Mouse (Mus musculus): ENCODE data around the gene Tango2. TPM values are rescaled to one million over a fixed set of nuclear protein-coding genes. Genes with fewer than 3 reads are reported as not detected.

The Tango2 gene
- polyA plus RNA-seq, 1 experiment from 2014 or later, result 22.5 TPM

GRCm38 (mm10) chr16:18288581-18289061 lies 59.3 kb downstream of the Tango2 start:
- H3K9me3 ChIP-seq, result no peaks in the 10 kb centered on the region
- peak overlapping the region; percentile 71 for H3K4me3 ChIP-seq
- H3K4me1 ChIP-seq, result peaks cover 19% of the 10 kb centered on the region
- peak overlapping the region; percentile 91 for H3K27ac ChIP-seq
- peaks cover 19% of the 10 kb centered on the region for H3K36me3 ChIP-seq
- under 1% methylated on average over 31 of the region's 31 CpGs for WGBS
- H3K27me3 ChIP-seq, result no peaks in the 10 kb centered on the region
- peak overlapping the region; percentile 94 for H3K9ac ChIP-seq
- peak; percentile 86 for ATAC-seq (ENCODE audit: insufficient number of reproducible peaks, insufficient read depth, low FRiP score, low TSS enrichment)
- H3K4me2 ChIP-seq (replicated peaks), result peak overlapping the region; percentile 95

GRCm38 (mm10) chr16:18288166-18288565 lies 59.7 kb downstream of the Tango2 start:
- H3K4me2 ChIP-seq (replicated peaks), result peak overlapping the region; percentile 95
- H3K36me3 ChIP-seq, result peaks cover 23% of the 10 kb centered on the region
- H3K4me3 ChIP-seq, result peak overlapping the region; percentile 71
- H3K27ac ChIP-seq, result peak overlapping the region; percentile 91
- H3K9me3 ChIP-seq, result no peaks in the 10 kb centered on the region
- 3% methylated on average over 4 of the region's 4 CpGs for WGBS
- ATAC-seq (ENCODE audit: insufficient number of reproducible peaks, insufficient read depth, low FRiP score, low TSS enrichment), result no peak
- H3K9ac ChIP-seq, result peak overlapping the region; percentile 94
- peaks cover 19% of the 10 kb centered on the region for H3K4me1 ChIP-seq
- H3K27me3 ChIP-seq, result no peaks in the 10 kb centered on the region

GRCm38 (mm10) chr16:18275166-18275565 lies 72.7 kb downstream of the Tango2 start:
- Histone ChIP-seq H3K36me3 (peaks cover 90% of the 10 kb centered on the region), H3K9ac (no peak overlapping the region), H3K4me3 (no peak overlapping the region), H3K27ac (no peak overlapping the region), H3K4me2 (replicated peaks) (no peak overlapping the region), H3K4me1 (no peaks in the 10 kb centered on the region), H3K27me3 (no peaks in the 10 kb centered on the region), H3K9me3 (no peaks in the 10 kb centered on the region)
- no peak for ATAC-seq (ENCODE audit: insufficient number of reproducible peaks, insufficient read depth, low FRiP score, low TSS enrichment)
- WGBS, result 81% methylated on average over 2 of the region's 2 CpGs

GRCm38 (mm10) chr16:18268182-18268581 lies 79.7 kb downstream of the Tango2 start:
- ATAC-seq (ENCODE audit: insufficient number of reproducible peaks, insufficient read depth, low FRiP score, low TSS enrichment), result no peak
- Histone ChIP-seq H3K4me1 (no peaks in the 10 kb centered on the region), H3K9me3 (no peaks in the 10 kb centered on the region), H3K27me3 (no peaks in the 10 kb centered on the region), H3K27ac (no peak overlapping the region), H3K4me3 (no peak overlapping the region), H3K4me2 (replicated peaks) (no peak overlapping the region), H3K9ac (no peak overlapping the region), H3K36me3 (peaks cover 84% of the 10 kb centered on the region)
- 94% methylated on average over 5 of the region's 5 CpGs for WGBS

GRCm38 (mm10) chr16:18265024-18265423 lies 82.9 kb downstream of the Tango2 start:
- WGBS, result 95% methylated on average over 2 of the region's 2 CpGs
- Histone ChIP-seq H3K36me3 (peaks cover 81% of the 10 kb centered on the region), H3K27me3 (no peaks in the 10 kb centered on the region), H3K9me3 (no peaks in the 10 kb centered on the region), H3K4me1 (no peaks in the 10 kb centered on the region), H3K27ac (no peak overlapping the region), H3K9ac (no peak overlapping the region), H3K4me3 (no peak overlapping the region), H3K4me2 (replicated peaks) (no peak overlapping the region)
- ATAC-seq (ENCODE audit: insufficient number of reproducible peaks, insufficient read depth, low FRiP score, low TSS enrichment), result no peak

GRCm38 (mm10) chr16:18258221-18258620 lies 89.7 kb downstream of the Tango2 start, which contains the start of gene Gm49776:
TSS of gene Gm49776 (minus strand) at chr16:18258321.
- Histone ChIP-seq H3K9me3 (no peaks in the 10 kb centered on the region), H3K27ac (no peak within 1 kb of the TSS), H3K4me3 (no peak within 1 kb of the TSS), H3K4me2 (replicated peaks) (no peak within 1 kb of the TSS), H3K9ac (no peak within 1 kb of the TSS), H3K4me1 (no peaks in the 10 kb centered on the region), H3K36me3 (peaks cover 90% of the 10 kb centered on the region), H3K27me3 (no peaks in the 10 kb centered on the region)
- WGBS, result 93% methylated on average over 2 of the region's 2 CpGs
- ATAC-seq (ENCODE audit: insufficient number of reproducible peaks, insufficient read depth, low FRiP score, low TSS enrichment), result no peak

- WGBS, result 93% methylated on average over 1 of the region's 1 CpGs
- no peaks in the 10 kb centered on the region for H3K27me3 ChIP-seq
- no peak for ATAC-seq (ENCODE audit: insufficient number of reproducible peaks, insufficient read depth, low FRiP score, low TSS enrichment)
- peaks cover 80% of the 10 kb centered on the region for H3K36me3 ChIP-seq
- H3K4me2 ChIP-seq (replicated peaks), result no peak overlapping the region
- no peak overlapping the region for H3K4me3 ChIP-seq
- no peak overlapping the region for H3K9ac ChIP-seq
- H3K4me1 ChIP-seq, result peaks cover 21% of the 10 kb centered on the region
- H3K9me3 ChIP-seq, result no peaks in the 10 kb centered on the region
- H3K27ac ChIP-seq, result no peak overlapping the region
Observed at GRCm38 (mm10) chr16:18253866-18254265, 94.0 kb downstream of the Tango2 start.

- H3K27me3 ChIP-seq, result no peaks in the 10 kb centered on the region
- no peak overlapping the region for H3K4me2 ChIP-seq (replicated peaks)
- H3K36me3 ChIP-seq, result peaks cover 71% of the 10 kb centered on the region
- peaks cover 21% of the 10 kb centered on the region for H3K4me1 ChIP-seq
- no peaks in the 10 kb centered on the region for H3K9me3 ChIP-seq
- H3K9ac ChIP-seq, result peak overlapping the region; percentile 2; the same call in 1 of the 2 replicates
- ATAC-seq (ENCODE audit: insufficient number of reproducible peaks, insufficient read depth, low FRiP score, low TSS enrichment), result no peak
- no peak overlapping the region for H3K4me3 ChIP-seq
- no peak overlapping the region for H3K27ac ChIP-seq
- 85% methylated on average over 6 of the region's 6 CpGs for WGBS
Observed at GRCm38 (mm10) chr16:18252736-18253135, 95.2 kb downstream of the Tango2 start.

- peaks cover 32% of the 10 kb centered on the region for H3K4me1 ChIP-seq
- peaks cover 66% of the 10 kb centered on the region for H3K36me3 ChIP-seq
- WGBS, result 72% methylated on average over 10 of the region's 10 CpGs
- H3K9me3 ChIP-seq, result no peaks in the 10 kb centered on the region
- H3K27me3 ChIP-seq, result no peaks in the 10 kb centered on the region
- no peak for ATAC-seq (ENCODE audit: insufficient number of reproducible peaks, insufficient read depth, low FRiP score, low TSS enrichment)
- H3K9ac ChIP-seq, result peak overlapping the region; percentile 25; the same call in 1 of the 2 replicates
- peak overlapping the region; percentile 77 for H3K4me2 ChIP-seq (replicated peaks)
- peak overlapping the region; percentile 84; the same call in 1 of the 2 replicates for H3K4me3 ChIP-seq
- no peak overlapping the region for H3K27ac ChIP-seq
Observed at GRCm38 (mm10) chr16:18250828-18251790, 96.8 kb downstream of the Tango2 start.

MicroRNA genes within 50 kb of the gene (microRNA counts, 519-probe panel; counts per million panel counts)
- microRNA mmu-miR-1306 (460 counts per million, percentile 65 among the panel's probes with 10 or more counts), microRNA mmu-miR-185 (3,424 counts per million, percentile 73 among the panel's probes with 10 or more counts)

Small RNAs within 50 kb of the gene (microRNA-seq; reads per million reads assigned to microRNA genes)
- gene Gm24572 (1.1 reads per million), gene Gm26219 (not detected), gene Mir1306 (326 reads per million, percentile 66 among the genes with 10 or more reads in this experiment), gene Mir185 (247 reads per million, percentile 64 among the genes with 10 or more reads in this experiment)

Other genes starting within 250 kb of the Tango2 start
- 3.1 and 3.4 TPM in 2 replicates for gene Rtn4r, start 220.5 kb downstream of the Tango2 start, polyA plus RNA-seq (2016; fragmentation: Nextera tagmentation; extraction: Ambion mirVana)
- not detected in 2 replicates for gene Ccdc188, start 130.2 kb downstream of the Tango2 start, polyA plus RNA-seq (2016; fragmentation: Nextera tagmentation; extraction: Ambion mirVana)
- gene Zdhhc8, start 113.0 kb downstream of the Tango2 start, polyA plus RNA-seq (2016; fragmentation: Nextera tagmentation; extraction: Ambion mirVana), result 19.9 and 23.0 TPM in 2 replicates
- 109 and 115 TPM in 2 replicates for gene Trmt2a, start 99.4 kb downstream of the Tango2 start, polyA plus RNA-seq (2016; fragmentation: Nextera tagmentation; extraction: Ambion mirVana)
- 754 and 814 TPM in 2 replicates for gene Ranbp1, start 99.4 kb downstream of the Tango2 start, polyA plus RNA-seq (2016; fragmentation: Nextera tagmentation; extraction: Ambion mirVana)
- 2.1 and 2.3 TPM in 2 replicates for gene Gm49776, start 89.8 kb downstream of the Tango2 start, polyA plus RNA-seq (2016; fragmentation: Nextera tagmentation; extraction: Ambion mirVana)
- gene Dgcr8, start 58.9 kb downstream of the Tango2 start, polyA plus RNA-seq (2016; fragmentation: Nextera tagmentation; extraction: Ambion mirVana), result 40.1 and 40.2 TPM in 2 replicates
- gene Arvcf, start 79 bp upstream of the Tango2 start, polyA plus RNA-seq (2016; fragmentation: Nextera tagmentation; extraction: Ambion mirVana), result 44.4 and 47.0 TPM in 2 replicates
- 15.7 and 19.8 TPM in 2 replicates for gene Txnrd2, start 78.3 kb upstream of the Tango2 start, polyA plus RNA-seq (2016; fragmentation: Nextera tagmentation; extraction: Ambion mirVana)
- 56.1 and 59.7 TPM in 2 replicates for gene Comt, start 78.7 kb upstream of the Tango2 start, polyA plus RNA-seq (2016; fragmentation: Nextera tagmentation; extraction: Ambion mirVana)
- 16.9 and 17.5 TPM in 2 replicates for gene Gnb1l, start 150.6 kb upstream of the Tango2 start, polyA plus RNA-seq (2016; fragmentation: Nextera tagmentation; extraction: Ambion mirVana)
- gene Rtl10, start 150.8 kb upstream of the Tango2 start, polyA plus RNA-seq (2016; fragmentation: Nextera tagmentation; extraction: Ambion mirVana), result 4.1 and 4.2 TPM in 2 replicates
- 19.6 and 21.9 TPM in 2 replicates for gene Tbx1, start 242.6 kb upstream of the Tango2 start, polyA plus RNA-seq (2016; fragmentation: Nextera tagmentation; extraction: Ambion mirVana)